Mouse (Mus musculus): ENCODE data around the gene Foxo6.

Gene Foxo6

GRCm38 (mm10) chr4:120287290-120288111 lies at the start of gene Foxo6:
Gene Foxo6, minus strand, starts transcription at chr4:120287349.
- DNase-seq (ENCODE audit: low read depth, low spot score): peak; percentile 96

- no peak for DNase-seq (ENCODE audit: low read depth, low spot score)
These were observed 47.2 kb upstream of the Foxo6 start for GRCm38 (mm10) chr4:120334316-120334715.

- DNase-seq (ENCODE audit: low read depth, low spot score): no peak
These were observed 45.8 kb upstream of the Foxo6 start for GRCm38 (mm10) chr4:120332934-120333421.

- DNase-seq (ENCODE audit: low read depth, low spot score): no peak
These were observed 45.3 kb upstream of the Foxo6 start for GRCm38 (mm10) chr4:120332405-120332933.

- no peak for DNase-seq (ENCODE audit: low read depth, low spot score)
These were observed 44.8 kb upstream of the Foxo6 start for GRCm38 (mm10) chr4:120331992-120332391.

GRCm38 (mm10) chr4:120331541-120331940 lies 44.4 kb upstream of the Foxo6 start:
- no peak for DNase-seq (ENCODE audit: low read depth, low spot score)

GRCm38 (mm10) chr4:120325748-120326147 lies 38.6 kb upstream of the Foxo6 start:
- DNase-seq (ENCODE audit: low read depth, low spot score): no peak

- DNase-seq (ENCODE audit: low read depth, low spot score): no peak
These were observed 37.9 kb upstream of the Foxo6 start for GRCm38 (mm10) chr4:120325051-120325450.

GRCm38 (mm10) chr4:120323858-120324257 lies 36.7 kb upstream of the Foxo6 start:
- DNase-seq (ENCODE audit: low read depth, low spot score): no peak

- DNase-seq (ENCODE audit: low read depth, low spot score): peak; percentile 30
These were observed 36.0 kb upstream of the Foxo6 start for GRCm38 (mm10) chr4:120323198-120323597.

- no peak for DNase-seq (ENCODE audit: low read depth, low spot score)
These were observed 30.4 kb upstream of the Foxo6 start for GRCm38 (mm10) chr4:120317541-120317940.

- DNase-seq (ENCODE audit: low read depth, low spot score): no peak
These were observed 29.6 kb upstream of the Foxo6 start for GRCm38 (mm10) chr4:120316716-120317115.

- DNase-seq (ENCODE audit: low read depth, low spot score): no peak
These were observed 27.4 kb upstream of the Foxo6 start for GRCm38 (mm10) chr4:120314571-120314970.

GRCm38 (mm10) chr4:120313309-120313708 lies 26.2 kb upstream of the Foxo6 start:
- no peak for DNase-seq (ENCODE audit: low read depth, low spot score)

- no peak for DNase-seq (ENCODE audit: low read depth, low spot score)
These were observed 17.4 kb upstream of the Foxo6 start for GRCm38 (mm10) chr4:120304580-120304979.

GRCm38 (mm10) chr4:120299287-120299686 lies 12.1 kb upstream of the Foxo6 start:
- no peak for DNase-seq (ENCODE audit: low read depth, low spot score)

- DNase-seq (ENCODE audit: low read depth, low spot score): no peak
These were observed 4.1 kb upstream of the Foxo6 start for GRCm38 (mm10) chr4:120291106-120291822.

GRCm38 (mm10) chr4:120290486-120290885 lies 3.3 kb upstream of the Foxo6 start:
- DNase-seq (ENCODE audit: low read depth, low spot score): no peak

GRCm38 (mm10) chr4:120289181-120289965 lies 2.2 kb upstream of the Foxo6 start:
- no peak for DNase-seq (ENCODE audit: low read depth, low spot score)

- no peak for DNase-seq (ENCODE audit: low read depth, low spot score)
These were observed 348 bp downstream of the Foxo6 start for GRCm38 (mm10) chr4:120286761-120287241.

GRCm38 (mm10) chr4:120285730-120286129 lies 1.4 kb downstream of the Foxo6 start:
- DNase-seq (ENCODE audit: low read depth, low spot score): no peak

All from mesoderm, embryonic 11.5 days (tissue).